Mouse (Mus musculus): ENCODE measurements around the gene Bmi1. TPM values are rescaled to one million over a fixed set of nuclear protein-coding genes. Genes with fewer than 3 reads are reported as not detected.

Bmi1 gene
- polyA plus RNA-seq, 1 experiment from 2014 or later: 5.1 TPM

- no peaks in the 10 kb centered on the region; the same call in 1 of the 2 replicates for H3K36me3 ChIP-seq (replicated peaks; ENCODE audit: insufficient read depth, low read length)
- no peak overlapping the region for H3K4me3 ChIP-seq (ENCODE audit: low read depth, low read length)
- DNase-seq (no peak), ATAC-seq (no peak)
- H3K27me3 ChIP-seq (ENCODE audit: insufficient read depth, low read length): peaks cover 45% of the 10 kb centered on the region
- H3K9ac ChIP-seq (replicated peaks): no peak overlapping the region
- no peak overlapping the region for H3K27ac ChIP-seq (ENCODE audit: low read depth)
- TF ChIP-seq CTCF (IDR thresholded peaks at IDR 0.05; ENCODE audit: low read depth) (no peak), EP300 (IDR thresholded peaks at IDR 0.05; ENCODE audit: low read depth) (no peak)
- H3K9me3 ChIP-seq (ENCODE audit: low read length): no peaks in the 10 kb centered on the region
- 80% methylated on average over 5 of the region's 5 CpGs for WGBS (ENCODE audit: insufficient replicate concordance)
- no peak overlapping the region for H3K4me2 ChIP-seq (ENCODE audit: low read depth, low read length)
- peaks cover 18% of the 10 kb centered on the region for H3K4me1 ChIP-seq (ENCODE audit: insufficient read depth)
Measured at GRCm38 (mm10) chr2:18684062-18684461, 7.2 kb downstream of the Bmi1 start.

- 56% methylated on average over 6 of the region's 6 CpGs for WGBS (ENCODE audit: insufficient replicate concordance)
- Histone ChIP-seq H3K4me2 (ENCODE audit: low read depth, low read length) (no peak overlapping the region), H3K4me3 (ENCODE audit: low read depth, low read length) (no peak overlapping the region), H3K27me3 (ENCODE audit: insufficient read depth, low read length) (peaks cover 46% of the 10 kb centered on the region), H3K27ac (ENCODE audit: low read depth) (no peak overlapping the region), H3K9me3 (ENCODE audit: low read length) (no peaks in the 10 kb centered on the region), H3K9ac (replicated peaks) (no peak overlapping the region), H3K36me3 (replicated peaks; ENCODE audit: insufficient read depth, low read length) (no peaks in the 10 kb centered on the region; the same call in 1 of the 2 replicates), H3K4me1 (ENCODE audit: insufficient read depth) (peaks cover 21% of the 10 kb centered on the region)
- no peak for TF ChIP-seq EP300 (IDR thresholded peaks at IDR 0.05; ENCODE audit: low read depth)
- TF ChIP-seq CTCF (IDR thresholded peaks at IDR 0.05; ENCODE audit: low read depth): no peak
- DNase-seq: no peak
- ATAC-seq: no peak
Measured at GRCm38 (mm10) chr2:18686386-18686785, 9.6 kb downstream of the Bmi1 start.

- Histone ChIP-seq H3K4me1 (ENCODE audit: insufficient read depth) (peaks cover 21% of the 10 kb centered on the region), H3K27ac (ENCODE audit: low read depth) (no peak overlapping the region), H3K9me3 (ENCODE audit: low read length) (no peaks in the 10 kb centered on the region), H3K9ac (replicated peaks) (no peak overlapping the region), H3K4me2 (ENCODE audit: low read depth, low read length) (no peak overlapping the region), H3K27me3 (ENCODE audit: insufficient read depth, low read length) (peaks cover 51% of the 10 kb centered on the region), H3K4me3 (ENCODE audit: low read depth, low read length) (no peak overlapping the region), H3K36me3 (replicated peaks; ENCODE audit: insufficient read depth, low read length) (no peaks in the 10 kb centered on the region; the same call in 1 of the 2 replicates)
- no peak for DNase-seq
- 48% methylated on average over 8 of the region's 8 CpGs for WGBS (ENCODE audit: insufficient replicate concordance)
- TF ChIP-seq CTCF (IDR thresholded peaks at IDR 0.05; ENCODE audit: low read depth) (no peak), EP300 (IDR thresholded peaks at IDR 0.05; ENCODE audit: low read depth) (no peak)
- no peak for ATAC-seq
Measured at GRCm38 (mm10) chr2:18686826-18687519, 10.2 kb downstream of the Bmi1 start.

- Histone ChIP-seq H3K9ac (replicated peaks) (no peak overlapping the region), H3K4me3 (ENCODE audit: low read depth, low read length) (no peak overlapping the region), H3K27me3 (ENCODE audit: insufficient read depth, low read length) (peaks cover 59% of the 10 kb centered on the region), H3K27ac (ENCODE audit: low read depth) (no peak overlapping the region), H3K4me2 (ENCODE audit: low read depth, low read length) (no peak overlapping the region), H3K9me3 (ENCODE audit: low read length) (no peaks in the 10 kb centered on the region), H3K36me3 (replicated peaks; ENCODE audit: insufficient read depth, low read length) (no peaks in the 10 kb centered on the region; the same call in 1 of the 2 replicates), H3K4me1 (ENCODE audit: insufficient read depth) (peaks cover 21% of the 10 kb centered on the region)
- DNase-seq (no peak), ATAC-seq (no peak)
- 8% methylated on average over 9 of the region's 9 CpGs for WGBS (ENCODE audit: insufficient replicate concordance)
- no peak for TF ChIP-seq CTCF (IDR thresholded peaks at IDR 0.05; ENCODE audit: low read depth)
Measured at GRCm38 (mm10) chr2:18687671-18688170, 10.9 kb downstream of the Bmi1 start.

DNA sequence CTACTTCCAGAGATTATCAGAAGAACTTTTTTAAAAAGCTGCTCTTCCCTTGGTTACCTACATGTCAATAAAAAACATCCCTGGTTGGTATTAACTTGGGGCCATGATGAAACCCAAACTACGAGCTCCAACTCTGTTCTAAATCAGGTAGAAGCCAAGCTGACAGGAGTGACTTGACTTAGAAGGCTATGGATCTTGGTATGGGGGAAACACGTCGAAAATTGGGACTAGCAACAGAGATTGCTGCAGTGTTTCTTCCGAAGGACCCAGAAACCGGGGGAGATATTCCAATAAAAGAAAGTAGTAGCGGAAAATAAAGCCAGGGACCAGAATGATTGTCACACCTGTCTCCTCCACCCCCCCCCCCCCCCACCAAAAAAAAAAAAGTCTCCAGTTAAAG, 11.5 kb downstream of the Bmi1 start:
- WGBS (ENCODE audit: insufficient replicate concordance): 11% methylated on average over 6 of the region's 6 CpGs
- no peaks in the 10 kb centered on the region for H3K9me3 ChIP-seq (ENCODE audit: low read length)
- H3K4me2 ChIP-seq (ENCODE audit: low read depth, low read length): peak overlapping the region; percentile 81
- H3K4me1 ChIP-seq (ENCODE audit: insufficient read depth): peaks cover 21% of the 10 kb centered on the region
- no peak for DNase-seq
- H3K27ac ChIP-seq (ENCODE audit: low read depth): no peak overlapping the region
- H3K9ac ChIP-seq (replicated peaks): no peak overlapping the region
- peaks cover 64% of the 10 kb centered on the region for H3K27me3 ChIP-seq (ENCODE audit: insufficient read depth, low read length)
- ATAC-seq: no peak
- H3K36me3 ChIP-seq (replicated peaks; ENCODE audit: insufficient read depth, low read length): no peaks in the 10 kb centered on the region; the same call in 1 of the 2 replicates
- TF ChIP-seq EP300 (IDR thresholded peaks at IDR 0.05; ENCODE audit: low read depth): no peak
- TF ChIP-seq CTCF (IDR thresholded peaks at IDR 0.05; ENCODE audit: low read depth): no peak
- peak overlapping the region; percentile 54 for H3K4me3 ChIP-seq (ENCODE audit: low read depth, low read length)

DNA sequence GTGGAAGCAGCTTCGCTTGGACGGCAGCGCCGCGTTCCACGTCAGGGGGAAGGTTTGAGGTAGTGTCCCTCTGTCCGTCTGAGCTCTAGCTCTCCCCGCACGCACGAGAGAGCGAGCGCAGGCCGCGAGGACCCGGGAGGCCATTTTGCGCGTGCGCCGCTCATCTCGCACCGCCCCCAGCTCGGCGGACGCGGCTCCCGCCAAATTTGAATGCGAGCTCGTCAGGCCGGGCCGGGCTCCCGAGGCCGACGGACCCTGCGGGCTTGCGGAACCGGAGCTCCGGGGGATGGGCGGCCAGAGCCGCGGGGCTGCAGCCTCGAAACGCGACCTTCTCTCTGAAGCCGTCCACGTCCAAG, 11.9 kb downstream of the Bmi1 start:
- Histone ChIP-seq H3K9me3 (ENCODE audit: low read length) (no peaks in the 10 kb centered on the region), H3K27ac (ENCODE audit: low read depth) (no peak overlapping the region), H3K4me2 (ENCODE audit: low read depth, low read length) (peak overlapping the region; percentile 81), H3K4me3 (ENCODE audit: low read depth, low read length) (peak overlapping the region; percentile 54), H3K36me3 (replicated peaks; ENCODE audit: insufficient read depth, low read length) (no peaks in the 10 kb centered on the region; the same call in 1 of the 2 replicates), H3K4me1 (ENCODE audit: insufficient read depth) (peaks cover 21% of the 10 kb centered on the region), H3K27me3 (ENCODE audit: insufficient read depth, low read length) (peaks cover 66% of the 10 kb centered on the region), H3K9ac (replicated peaks) (no peak overlapping the region)
- ATAC-seq (peak; percentile 69), DNase-seq (peak; percentile 78)
- TF ChIP-seq CTCF (IDR thresholded peaks at IDR 0.05; ENCODE audit: low read depth) (no peak), EP300 (IDR thresholded peaks at IDR 0.05; ENCODE audit: low read depth) (no peak)
- WGBS (ENCODE audit: insufficient replicate concordance): under 1% methylated on average over 42 of the region's 45 CpGs
